Comparison of ENCODE assay signal across 14 mouse cellular contexts in genomic region chr19:59465751-59466410, GRCm38 (mm10). TPM values are rescaled to one million over a fixed set of nuclear protein-coding genes. Genes with fewer than 3 reads are reported as not detected.
DNase-seq lines count a peak whose midpoint lies in the region; ATAC-seq and TF ChIP-seq lines count a peak whose summit lies in the region.
"Had no signal": no experiment of that assay in that cellular context is flagged by ENCODE, and none has a peak within 500 bp of the region (broad histone marks: within the 10 kb centered on the region; RNA-seq: fewer than 3 reads in every experiment).

No protein-coding gene starts in this region.

- WGBS in embryonic facial prominence, embryonic 15.5 days = 17% methylated on average over 10 of the region's 10 CpGs
- WGBS in limb, embryonic 14.5 days = 21% methylated on average over 10 of the region's 10 CpGs
- 3% methylated on average over 10 of the region's 10 CpGs for WGBS in intestine, postnatal 0 days

- H3K36me3 ChIP-seq in embryonic facial prominence, embryonic 15.5 days = no peaks in the 10 kb centered on the region
- H3K36me3 ChIP-seq in limb, embryonic 14.5 days (ENCODE audit: control insufficient read depth, insufficient read depth, low read length) = no peaks in the 10 kb centered on the region
- no peaks in the 10 kb centered on the region for H3K36me3 ChIP-seq in intestine, postnatal 0 days (ENCODE audit: control insufficient read depth, insufficient read depth)

- no peak overlapping the region for H3K9ac ChIP-seq in embryonic facial prominence, embryonic 15.5 days
- no peak overlapping the region for H3K9ac ChIP-seq in limb, embryonic 14.5 days (ENCODE audit: low read depth, low read length, severe bottlenecking)
- no peak overlapping the region for H3K9ac ChIP-seq in intestine, postnatal 0 days (ENCODE audit: low read depth, low read length)

- ATAC-seq in embryonic facial prominence, embryonic 15.5 days (ENCODE audit: insufficient number of reproducible peaks, low FRiP score, low TSS enrichment, low read depth) = no peak
- no peak for ATAC-seq in limb, embryonic 14.5 days (ENCODE audit: low FRiP score, low read depth)
- ATAC-seq in intestine, postnatal 0 days = no peak
- ATAC-seq: lung, postnatal 0 days had no signal

- H3K4me2 ChIP-seq in embryonic facial prominence, embryonic 15.5 days (replicated peaks) = 0 out of 2 replicates have a peak overlapping the region, but pooled peaks have one; percentile 17
- H3K4me2 ChIP-seq in limb, embryonic 14.5 days (replicated peaks; ENCODE audit: low read depth, low read length, severe bottlenecking) = 0 out of 2 replicates have a peak overlapping the region, but pooled peaks have one; percentile 15
- no peak overlapping the region for H3K4me2 ChIP-seq in intestine, postnatal 0 days (replicated peaks; ENCODE audit: low read depth)
- H3K4me2 ChIP-seq: liver, embryonic 11.5 days had no signal

- TF ChIP-seq CTCF in brain, embryonic 14.5 days (IDR thresholded peaks at IDR 0.05; ENCODE audit: borderline replicate concordance, extremely low read depth, insufficient read depth, insufficient read length) = no peak
- no peak for TF ChIP-seq CTCF in intestine, postnatal 0 days (IDR thresholded peaks at IDR 0.05; ENCODE audit: low read depth)

- peaks cover 30% of the 10 kb centered on the region for H3K4me1 ChIP-seq in embryonic facial prominence, embryonic 15.5 days
- peaks cover 23% of the 10 kb centered on the region for H3K4me1 ChIP-seq in limb, embryonic 14.5 days (ENCODE audit: control insufficient read depth, insufficient read depth, low read length)
- no peaks in the 10 kb centered on the region for H3K4me1 ChIP-seq in intestine, postnatal 0 days (replicated peaks; ENCODE audit: control insufficient read depth, insufficient read depth, low read length)

- DNase-seq in kidney, adult 9 months = peak; percentile 31
- no peak for DNase-seq in kidney, postnatal 25 days
- peak; percentile 90 for DNase-seq in brain, embryonic 14.5 days (ENCODE audit: low read depth)
- no peak for DNase-seq in limb, embryonic 14.5 days (ENCODE audit: low spot score)
- DNase-seq in frontal cortex, postnatal 25 days (ENCODE audit: low spot score in 2 of 2) = no peak
- no peak for DNase-seq in cerebellum, postnatal 4 days (ENCODE audit: low spot score in 2 of 2)
- DNase-seq: cerebellum, adult 2 months; heart, postnatal 14 days; kidney, postnatal 36 days; thymus, postnatal 36 days had no signal

- H3K27ac ChIP-seq in embryonic facial prominence, embryonic 15.5 days (replicated peaks) = peak overlapping the region; percentile 11; the same call in 1 of the 2 replicates
- H3K27ac ChIP-seq in limb, embryonic 14.5 days (replicated peaks; ENCODE audit: low read depth, low read length) = no peak overlapping the region
- H3K27ac ChIP-seq in intestine, postnatal 0 days (ENCODE audit: low read depth, low read length) = no peak overlapping the region

- TF ChIP-seq POLR2A in brain, embryonic 14.5 days (IDR thresholded peaks at IDR 0.05; ENCODE audit: borderline replicate concordance, extremely low read depth, insufficient read depth, insufficient read length, poor library complexity, severe bottlenecking) = no peak
- TF ChIP-seq POLR2A in limb, embryonic 14.5 days (IDR thresholded peaks at IDR 0.05; ENCODE audit: borderline replicate concordance, extremely low read depth, insufficient read depth, insufficient read length) = no peak

- H3K9me3 ChIP-seq in embryonic facial prominence, embryonic 15.5 days (replicated peaks) = no peaks in the 10 kb centered on the region
- no peaks in the 10 kb centered on the region for H3K9me3 ChIP-seq in limb, embryonic 14.5 days (ENCODE audit: control insufficient read depth, low read length)
- no peaks in the 10 kb centered on the region for H3K9me3 ChIP-seq in intestine, postnatal 0 days (ENCODE audit: control insufficient read depth)

- peaks cover 94% of the 10 kb centered on the region for H3K27me3 ChIP-seq in embryonic facial prominence, embryonic 15.5 days
- H3K27me3 ChIP-seq in limb, embryonic 14.5 days (ENCODE audit: control insufficient read depth, insufficient read depth, low read length) = peaks cover 96% of the 10 kb centered on the region
- H3K27me3 ChIP-seq in intestine, postnatal 0 days (replicated peaks; ENCODE audit: control insufficient read depth, insufficient read depth, low read length) = peaks cover 99% of the 10 kb centered on the region

- H3K4me3 ChIP-seq in embryonic facial prominence, embryonic 15.5 days (replicated peaks) = no peak overlapping the region
- no peak overlapping the region for H3K4me3 ChIP-seq in limb, embryonic 14.5 days (replicated peaks; ENCODE audit: low read length)
- H3K4me3 ChIP-seq in intestine, postnatal 0 days (ENCODE audit: low read depth, low read length) = no peak overlapping the region

RNA-seq across cellular contexts. Expression of gene Emx2, which starts 7.7 kb away (rescaled TPM):
- polyA plus RNA-seq in brain, embryonic 14.5 days (2012; rRNA removed) = 17.7 and 20.7 TPM in 2 replicates
- polyA plus RNA-seq in embryonic facial prominence, embryonic 15.5 days (2015; fragmentation: Nextera tagmentation; extraction: Ambion mirVana) = 15.6 and 18.2 TPM in 2 replicates
- polyA plus RNA-seq in limb, embryonic 14.5 days (2012; rRNA removed) = 17.3 and 20.5 TPM in 2 replicates
- polyA plus RNA-seq in limb, embryonic 14.5 days (2014; fragmentation: Nextera tagmentation; extraction: Ambion mirVana) = 13.1 and 16.1 TPM in 2 replicates
- not detected in 2 replicates for polyA plus RNA-seq in intestine, postnatal 0 days (2015; fragmentation: Nextera tagmentation; extraction: Ambion mirVana)
- polyA plus RNA-seq: lung, postnatal 0 days had no signal

Comparison
In these comparisons a context has a peak if more than half of its experiments do, and no peak if none do; other contexts are left out.
1. DNase-seq: peak in kidney, adult 9 months (single experiment) and brain, embryonic 14.5 days (single experiment); none in kidney, postnatal 25 days (0 of 2), limb, embryonic 14.5 days (single experiment), frontal cortex, postnatal 25 days (0 of 2) and cerebellum, postnatal 4 days (0 of 2).
2. RNA of gene Emx2, which starts 7.7 kb away (polyA plus RNA-seq): 13.1 to 20.5 TPM in limb, embryonic 14.5 days, 15.6 to 18.2 TPM in embryonic facial prominence, embryonic 15.5 days and 17.7 to 20.7 TPM in brain, embryonic 14.5 days; not detected in intestine, postnatal 0 days; every median in the first group is over 10 times any median in the second.